Mouse (Mus musculus): Measurements from ENCODE around the gene Mymk.

Gene Mymk

DNA sequence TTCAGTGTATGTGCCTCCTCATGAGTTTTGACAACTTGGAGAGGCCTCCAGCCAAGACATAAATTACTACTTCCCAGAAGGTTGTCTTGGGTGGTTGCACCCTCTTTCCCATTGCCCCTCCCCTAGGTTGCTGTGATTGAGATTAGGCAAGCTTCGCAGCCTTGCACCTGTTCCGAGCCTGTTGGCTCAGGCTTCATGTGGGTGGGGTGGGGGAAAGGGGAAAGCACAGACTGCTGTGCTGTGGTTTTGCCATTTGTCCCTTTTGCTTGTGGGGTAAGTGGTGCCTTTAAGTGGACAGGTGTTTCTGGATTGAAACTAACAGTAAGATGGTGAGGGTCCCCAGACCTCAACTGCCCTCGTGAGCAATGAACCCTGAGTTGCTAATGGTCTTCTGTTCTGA, 36.0 kb downstream of the Mymk start:
- DNase-seq (ENCODE audit: low spot score in 2 of 2): no peak

- no peak for DNase-seq (ENCODE audit: low spot score in 2 of 2)
Measured at GRCm38 (mm10) chr2:27032361-27032760, 39.6 kb downstream of the Mymk start.

- DNase-seq (ENCODE audit: low spot score in 2 of 2): no peak
Measured at GRCm38 (mm10) chr2:27028437-27029015, 43.5 kb downstream of the Mymk start.

- peak; percentile 83 to 92 for DNase-seq (ENCODE audit: low spot score in 2 of 2)
Measured at GRCm38 (mm10) chr2:27027618-27028436, 44.2 kb downstream of the Mymk start, which contains the start of gene Slc2a6. Gene Slc2a6, minus strand, starts transcription at chr2:27027998.

GRCm38 (mm10) chr2:27026857-27027617, 44.9 kb downstream of the Mymk start:
- DNase-seq (ENCODE audit: low spot score in 2 of 2): no peak

DNA sequence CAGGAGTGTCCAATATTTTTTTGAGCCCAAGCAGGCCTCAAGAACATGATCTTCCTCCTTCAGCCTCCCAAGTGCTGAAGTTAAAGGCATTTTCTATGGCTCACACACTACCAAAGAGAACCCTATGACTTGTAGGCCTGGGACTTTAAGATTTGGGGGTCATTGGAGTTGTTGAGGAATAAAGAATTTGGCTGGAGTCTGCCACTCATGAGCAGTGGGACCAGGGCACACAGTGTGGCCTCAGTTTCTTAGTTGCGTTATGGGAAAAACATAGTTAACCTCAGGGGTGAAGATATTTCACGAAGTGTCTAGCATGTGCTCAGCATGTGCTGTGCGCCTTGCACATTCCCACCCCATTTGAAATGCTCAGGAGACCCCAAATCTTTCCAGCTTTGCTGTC, 45.6 kb downstream of the Mymk start:
- DNase-seq (ENCODE audit: low spot score in 2 of 2): no peak

DNA sequence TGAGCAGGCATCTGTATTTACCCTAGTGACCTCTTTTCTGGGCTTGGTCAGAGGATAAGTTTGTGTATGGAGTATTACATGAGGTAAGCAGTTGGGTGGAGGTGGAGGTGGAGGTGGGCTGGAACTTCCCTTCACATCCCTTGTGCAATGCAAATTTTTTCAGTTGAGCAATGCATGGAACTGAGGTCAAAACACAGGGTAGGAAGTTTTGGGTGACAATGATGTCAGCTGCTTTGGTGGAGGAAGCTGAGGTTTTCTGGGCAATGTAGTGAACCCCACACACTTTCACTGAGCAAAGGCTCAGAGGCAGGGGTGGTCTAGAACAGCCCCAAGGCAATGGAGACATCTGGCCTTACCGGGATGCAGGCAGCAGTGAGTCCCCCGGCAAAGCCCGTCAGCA, 46.4 kb downstream of the Mymk start:
- DNase-seq (ENCODE audit: low spot score in 2 of 2): no peak

DNA sequence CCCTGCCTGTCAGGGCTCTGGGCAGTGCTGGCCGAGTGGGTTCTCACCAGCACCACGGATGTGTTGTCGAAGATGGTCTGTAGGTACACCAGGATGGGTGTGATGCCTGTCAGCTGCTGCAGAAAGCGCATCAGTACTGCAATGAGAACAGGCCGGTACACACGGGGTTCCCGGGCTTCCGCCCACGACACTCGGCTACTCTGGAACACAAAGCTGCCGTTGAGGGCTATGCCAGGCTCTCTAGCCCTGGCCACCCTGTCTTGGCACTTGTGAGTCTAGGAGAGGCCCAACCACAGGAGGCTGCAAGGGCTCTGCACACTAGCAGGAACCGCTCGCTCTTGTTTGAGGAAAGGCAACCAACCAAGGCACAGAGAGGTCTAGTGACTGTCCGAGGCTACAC, 47.8 kb downstream of the Mymk start:
- no peak for DNase-seq (ENCODE audit: low spot score in 2 of 2)

DNA sequence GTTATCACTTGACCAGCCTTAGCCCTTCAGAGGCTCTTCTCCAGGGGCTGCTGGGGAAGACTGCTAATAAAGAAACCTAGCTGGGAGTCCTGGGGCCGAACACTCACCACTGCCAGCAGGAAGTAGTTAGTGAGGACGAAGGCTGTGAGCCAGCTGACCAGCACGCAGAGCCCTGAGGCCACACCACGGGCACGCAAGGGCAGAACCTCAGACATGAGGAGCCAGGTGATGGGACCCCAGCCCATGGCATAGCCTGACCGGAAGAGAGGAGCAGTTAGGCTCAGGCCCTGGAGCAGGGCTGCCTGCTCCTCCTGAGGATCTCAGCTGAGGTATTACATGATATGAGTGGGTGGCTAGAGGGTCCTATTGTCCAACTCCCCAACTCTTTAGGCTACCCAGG, 49.4 kb downstream of the Mymk start:
- DNase-seq (ENCODE audit: low spot score in 2 of 2): no peak

- no peak for DNase-seq (ENCODE audit: low spot score in 2 of 2)
Measured at GRCm38 (mm10) chr2:27021103-27021502, 50.9 kb downstream of the Mymk start.

- no peak for DNase-seq (ENCODE audit: low spot score in 2 of 2)
Measured at GRCm38 (mm10) chr2:27019530-27019929, 52.4 kb downstream of the Mymk start.

GRCm38 (mm10) chr2:27017802-27018201, 54.2 kb downstream of the Mymk start:
- DNase-seq (ENCODE audit: low spot score in 2 of 2): peak in 1 of 2 experiments; percentile 78
